Mouse (Mus musculus) C2C12 (cell line): ENCODE results near the gene Faim2. TPM values are rescaled to one million over a fixed set of nuclear protein-coding genes. Genes with fewer than 3 reads are reported as not detected.

Experiments
- H3K27me3 ChIP-seq: one replicate; pipeline ENCODE4 v1.6.1; 2011; ENCODE audit not compliant: control insufficient read depth, insufficient read depth, insufficient read length
- H3K36me3 ChIP-seq: one replicate; pipeline ENCODE4 v1.6.1; 2011; ENCODE audit not compliant: control insufficient read depth, insufficient read depth
- H3K4me3 ChIP-seq: one replicate; pipeline ENCODE4 v1.5.1; 2011; ENCODE audit warnings: mild to moderate bottlenecking, control low read depth; ENCODE audit not compliant: poor library complexity, insufficient read depth, severe bottlenecking
- H3K79me2 ChIP-seq: one replicate; pipeline ENCODE4 v1.6.1; 2011; ENCODE audit not compliant: control insufficient read depth, insufficient read depth
- H3K79me3 ChIP-seq: one replicate; pipeline ENCODE4 v1.6.1; 2011; ENCODE audit warnings: low read depth, control low read depth
- H3ac ChIP-seq: one replicate; pipeline ENCODE3; 2011; ENCODE audit warnings: low read depth; ENCODE audit not compliant: control insufficient read depth, insufficient read length
- CEBPB ChIP-seq: IDR thresholded peaks from one replicate; pipeline ENCODE4 v1.6.1; 2011; ENCODE audit warnings: low read depth, mild to moderate bottlenecking, control low read depth, moderate library complexity
- CTCF ChIP-seq: IDR thresholded peaks from one replicate; pipeline ENCODE4 v1.5.1; 2011; ENCODE audit not compliant: control insufficient read depth, insufficient read depth, insufficient read length
- FOSL1 ChIP-seq: IDR thresholded peaks from one replicate; pipeline ENCODE4 v1.8.0; 2011; ENCODE audit warnings: mild to moderate bottlenecking, low read length; ENCODE audit not compliant: poor library complexity, insufficient read depth, severe bottlenecking
- MAX ChIP-seq: IDR thresholded peaks from one replicate; pipeline ENCODE4 v1.6.1; 2011; ENCODE audit warnings: mild to moderate bottlenecking, control low read depth
- MYOD1 ChIP-seq: IDR thresholded peaks from one replicate; pipeline ENCODE4 v1.6.1; 2011; ENCODE audit warnings: low read depth; ENCODE audit not compliant: control insufficient read depth, insufficient read length
- MYOG ChIP-seq: IDR thresholded peaks from one replicate; pipeline ENCODE4 v1.6.1; 2011; ENCODE audit not compliant: control insufficient read depth, insufficient read length; ENCODE audit errors: extremely low read depth
- USF1 ChIP-seq: IDR thresholded peaks from one replicate; pipeline ENCODE4 v1.6.1; 2011; ENCODE audit warnings: low read depth, mild to moderate bottlenecking, control low read depth, moderate library complexity
- polyA plus RNA-seq: library from polyadenylated mRNA; unstranded; fragments of >200 nt; fragmentation: generic; extraction: Trizol; gene quantifications from one replicate; pipeline ENCODE4 v1.2.1, GENCODE M21; 2012; ENCODE audit warnings: missing spikeins

Faim2 gene
- polyA plus RNA-seq, 1 experiment, result 0.68 TPM

DNA sequence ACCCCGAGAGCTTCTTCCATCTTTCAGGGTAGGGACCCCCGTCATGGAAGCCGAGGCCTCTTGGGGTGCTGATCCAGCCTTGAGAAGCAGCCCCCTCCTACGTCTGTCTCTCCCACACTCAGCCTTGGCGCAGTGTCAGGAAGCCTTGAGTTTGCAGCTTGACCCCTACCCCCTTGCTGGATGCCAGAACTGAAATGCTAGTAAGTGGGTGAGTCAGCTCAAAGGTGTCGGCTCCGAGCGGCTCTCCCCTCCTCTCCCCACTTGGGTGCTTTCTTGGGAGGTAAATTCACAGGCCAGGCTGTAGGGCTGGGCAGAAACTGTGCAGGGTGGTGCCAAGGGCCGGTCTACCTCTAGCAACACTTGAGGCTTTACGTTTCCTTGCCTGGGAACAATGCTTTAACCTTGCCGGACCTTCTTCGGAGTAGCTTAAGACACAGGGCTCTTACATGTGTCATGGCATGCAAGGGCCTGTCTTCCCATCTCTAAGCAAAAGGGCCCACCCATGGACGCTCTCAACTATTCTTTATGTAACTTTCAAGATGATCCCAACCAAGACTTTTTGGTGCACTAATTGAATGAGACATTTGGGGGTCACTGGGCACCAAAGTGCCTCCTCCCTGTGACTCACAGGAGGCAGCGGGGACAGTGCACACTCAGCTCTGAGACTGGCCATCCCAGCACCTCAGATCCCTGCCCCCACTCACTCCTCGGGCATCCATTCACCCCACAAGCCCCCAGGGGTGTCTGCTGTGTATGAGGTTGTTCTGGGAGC lies 22.5 kb downstream of the Faim2 start:
- H3K79me3 ChIP-seq, result no peaks in the 10 kb centered on the region
- no peak overlapping the region for H3K4me3 ChIP-seq
- no peaks in the 10 kb centered on the region for H3K36me3 ChIP-seq
- no peak for TF ChIP-seq MYOD1
- TF ChIP-seq MYOG, result no peak
- TF ChIP-seq CTCF, result no peak
- H3ac ChIP-seq, result no peak overlapping the region
- no peaks in the 10 kb centered on the region for H3K79me2 ChIP-seq
- no peaks in the 10 kb centered on the region for H3K27me3 ChIP-seq

DNA sequence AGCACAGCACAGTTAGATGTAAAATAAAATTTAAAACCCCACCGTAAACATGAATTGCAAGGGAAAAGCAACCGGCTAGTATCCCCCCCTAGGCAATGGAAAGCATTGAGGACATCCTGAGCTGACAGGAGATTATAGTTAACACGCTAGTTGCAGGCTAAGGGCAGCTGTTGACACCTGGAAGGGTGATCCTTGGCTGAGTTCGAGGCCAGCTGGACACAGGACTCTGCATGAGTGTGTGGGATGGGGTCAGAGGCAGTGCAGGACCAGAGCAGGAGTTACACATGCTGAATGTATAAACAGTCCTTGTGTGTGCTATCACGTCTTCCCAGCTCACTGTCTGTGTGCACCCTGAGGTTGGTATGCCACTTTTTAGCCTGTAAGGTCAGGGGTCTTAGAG lies 24.7 kb downstream of the Faim2 start:
- H3K36me3 ChIP-seq, result no peaks in the 10 kb centered on the region
- no peak for TF ChIP-seq CEBPB
- no peak for TF ChIP-seq FOSL1
- TF ChIP-seq MAX, result no peak
- TF ChIP-seq CTCF, result no peak
- no peak for TF ChIP-seq MYOD1
- no peak for TF ChIP-seq USF1
- TF ChIP-seq MYOG, result no peak
- no peaks in the 10 kb centered on the region for H3K79me2 ChIP-seq

DNA sequence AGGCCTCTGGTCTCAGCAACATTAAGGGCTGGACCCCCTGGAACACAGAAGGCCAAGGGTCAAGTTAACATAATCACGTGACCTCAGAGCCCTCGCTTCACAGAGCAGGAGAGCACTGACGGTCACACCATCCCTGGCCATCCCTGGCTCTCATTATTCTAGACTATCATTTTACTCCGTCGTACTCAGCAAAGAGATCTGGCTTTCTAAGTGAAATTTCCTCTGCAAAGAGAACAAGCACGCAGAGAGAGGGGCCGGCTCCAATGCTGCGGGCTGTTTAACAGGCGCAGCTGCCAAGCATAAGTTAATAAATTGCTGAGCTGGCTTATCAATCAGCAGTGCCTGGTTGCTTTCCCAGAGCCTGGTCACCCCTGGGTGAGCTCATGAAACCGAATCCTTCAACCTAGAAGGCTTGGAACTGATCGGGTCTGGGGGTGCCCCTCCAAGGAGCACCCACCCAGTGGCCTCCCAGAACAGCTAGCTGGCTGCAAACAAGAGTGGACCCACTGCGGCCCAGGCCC lies 25.6 kb downstream of the Faim2 start:
- Histone ChIP-seq H3K27me3 (no peaks in the 10 kb centered on the region), H3K79me2 (no peaks in the 10 kb centered on the region), H3K36me3 (no peaks in the 10 kb centered on the region), H3K4me3 (no peak overlapping the region), H3K79me3 (no peaks in the 10 kb centered on the region), H3ac (no peak overlapping the region)
- no peak for TF ChIP-seq MYOG
- no peak for TF ChIP-seq MYOD1
- TF ChIP-seq USF1, result no peak
- TF ChIP-seq FOSL1, result no peak
- TF ChIP-seq CTCF, result no peak
- no peak for TF ChIP-seq CEBPB
- no peak for TF ChIP-seq MAX

More for the DNA sequence above, 24.7 kb downstream of the Faim2 start:
- Histone ChIP-seq H3K4me3 (no peak overlapping the region), H3K79me3 (no peaks in the 10 kb centered on the region), H3K27me3 (no peaks in the 10 kb centered on the region), H3ac (no peak overlapping the region)

DNA sequence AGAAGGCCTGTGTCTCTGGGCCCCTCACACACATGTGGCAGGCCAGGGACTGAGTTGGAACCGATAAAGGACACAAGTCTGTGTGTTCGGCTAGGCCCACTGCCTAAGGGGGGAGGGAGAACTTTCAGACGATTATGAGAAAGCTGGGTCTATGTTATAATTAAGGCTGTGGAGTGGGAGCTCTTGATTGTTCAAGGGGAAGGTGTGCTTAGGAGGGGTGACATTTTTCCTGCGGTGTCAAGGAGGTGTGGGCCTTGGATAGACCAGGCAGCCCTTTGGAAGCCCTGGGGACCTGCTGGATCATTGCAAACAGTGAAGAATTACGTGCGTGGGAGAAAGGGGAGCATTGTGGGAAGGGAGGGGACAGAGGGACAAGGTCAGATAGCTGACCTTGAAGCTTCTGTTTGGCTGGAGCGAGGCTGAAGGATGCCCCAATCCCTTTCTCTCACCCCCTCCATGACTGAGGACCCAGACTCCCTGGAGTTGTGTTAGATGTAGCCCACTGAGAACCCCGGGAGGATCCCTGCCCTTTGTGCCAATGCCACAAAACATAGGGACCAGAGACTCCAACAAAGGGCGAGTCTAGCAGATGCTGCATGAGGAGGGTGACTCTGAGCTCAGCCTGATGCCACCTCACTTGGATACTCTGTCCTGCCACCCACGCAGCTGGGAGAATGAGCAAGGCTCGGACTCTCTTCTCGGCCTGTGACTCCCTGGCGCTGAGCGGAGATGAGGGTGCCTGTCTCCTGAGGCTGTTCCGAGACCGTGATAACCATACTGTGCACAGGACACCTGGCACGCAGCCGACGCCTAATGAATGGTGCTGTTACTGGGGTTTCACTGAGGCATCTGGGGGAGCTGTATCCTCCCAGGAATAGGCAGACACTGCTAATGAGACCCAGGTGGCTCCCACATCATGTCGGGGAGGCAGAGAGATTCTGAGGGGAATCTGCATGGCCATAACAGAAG lies 26.4 kb downstream of the Faim2 start:
- TF ChIP-seq CTCF (no peak), MYOD1 (no peak), USF1 (no peak), FOSL1 (no peak), CEBPB (no peak), MAX (no peak), MYOG (no peak)
- no peak overlapping the region for H3K4me3 ChIP-seq
- H3K27me3 ChIP-seq, result no peaks in the 10 kb centered on the region
- H3K79me2 ChIP-seq, result no peaks in the 10 kb centered on the region
- no peak overlapping the region for H3ac ChIP-seq
- no peaks in the 10 kb centered on the region for H3K79me3 ChIP-seq
- no peaks in the 10 kb centered on the region for H3K36me3 ChIP-seq

DNA sequence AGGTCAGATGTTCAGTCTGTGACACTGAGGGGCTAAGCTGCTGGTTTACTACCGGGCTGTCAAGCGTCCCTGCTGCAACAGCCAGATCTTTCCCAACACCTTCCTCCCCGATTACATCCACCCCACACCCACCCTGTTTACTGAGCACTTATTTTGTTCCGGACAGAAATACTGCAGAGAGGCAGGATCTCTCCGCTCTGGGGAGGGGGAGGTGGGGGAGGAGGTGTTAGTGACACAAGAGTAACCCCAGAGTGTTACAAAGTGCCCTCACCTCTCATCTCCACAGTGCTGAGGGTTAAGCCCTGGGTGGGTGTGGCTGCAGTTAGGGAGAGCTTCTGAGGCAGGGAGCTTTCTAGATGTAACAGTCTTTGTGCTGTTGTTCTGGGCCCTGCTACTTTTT lies 27.6 kb downstream of the Faim2 start:
- H3K36me3 ChIP-seq, result no peaks in the 10 kb centered on the region
- H3ac ChIP-seq, result no peak overlapping the region
- TF ChIP-seq MYOD1 (no peak), FOSL1 (no peak), CTCF (no peak), MYOG (no peak), CEBPB (no peak), MAX (no peak), USF1 (no peak)
- H3K27me3 ChIP-seq, result no peaks in the 10 kb centered on the region
- H3K79me2 ChIP-seq, result no peaks in the 10 kb centered on the region
- no peak overlapping the region for H3K4me3 ChIP-seq
- no peaks in the 10 kb centered on the region for H3K79me3 ChIP-seq

DNA sequence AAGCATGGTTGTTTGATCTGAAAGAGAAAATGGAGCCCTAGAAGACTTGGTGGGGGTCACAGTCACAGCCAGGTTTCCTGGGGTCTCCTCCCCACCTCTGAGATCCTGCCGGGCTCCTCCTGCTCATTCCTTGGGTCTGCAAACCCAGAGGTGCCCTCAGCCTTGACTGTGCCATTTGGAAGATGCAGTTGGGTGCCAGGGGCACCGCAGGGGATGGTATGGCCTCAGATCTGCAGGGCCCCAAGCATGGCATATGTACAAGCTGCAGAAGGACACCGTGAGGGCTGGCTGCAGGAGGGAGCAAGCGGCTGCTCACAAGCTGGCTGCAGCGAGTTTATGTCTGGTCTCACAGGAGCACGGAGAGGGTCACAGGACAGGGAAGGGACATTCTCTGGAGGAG lies 28.2 kb downstream of the Faim2 start:
- H3K36me3 ChIP-seq, result no peaks in the 10 kb centered on the region
- H3K79me3 ChIP-seq, result no peaks in the 10 kb centered on the region
- no peaks in the 10 kb centered on the region for H3K79me2 ChIP-seq
- no peak overlapping the region for H3K4me3 ChIP-seq
- no peak overlapping the region for H3ac ChIP-seq
- no peak for TF ChIP-seq CEBPB
- TF ChIP-seq MYOG, result no peak
- TF ChIP-seq FOSL1, result no peak
- TF ChIP-seq MYOD1, result no peak
- H3K27me3 ChIP-seq, result no peaks in the 10 kb centered on the region
